Mouse (Mus musculus) lung, adult 2 months (tissue): ENCODE data around the gene Gm36079. TPM values are rescaled to one million over a fixed set of nuclear protein-coding genes. Genes with fewer than 3 reads are reported as not detected.
A peak's percentile ranks its signal among the peaks of the same experiment; 100 is the strongest.
"Not testable (repeated sequence)": the region's sequence is repeated elsewhere in the genome, so short reads cannot be mapped to it uniquely, and the experiment has no call there.

Experiments used
- DNase-seq: peaks from one replicate; pipeline ENCODE4 v3.0.0; 2022
- H3K4me1 ChIP-seq: fragments of 200-500 bp; 2 replicates; pipeline ENCODE4 v1.6.1; 2011; ENCODE audit warnings: low read length; ENCODE audit not compliant: control insufficient read depth, insufficient read depth
- H3K4me3 ChIP-seq: fragments of 200-500 bp; replicated peaks from 2 replicates; pipeline ENCODE3; 2011; ENCODE audit warnings: low read depth, mild to moderate bottlenecking, control low read depth, low read length; ENCODE audit errors: extremely low read depth
- WGBS: fragments of 180-500 bp; shearing (Covaris S2); methylation state at CpG from one replicate; pipeline ENCODE4 v1.1.7; 2018; 5-methylcytosine and 5-hydroxymethylcytosine counted together
- polyA plus RNA-seq: library from polyadenylated mRNA; depleted of rRNA; stranded (reverse); fragments of >200 nt; gene quantifications from 2 replicates; pipeline ENCODE4 v1.2.3, GENCODE M21; 2012

Gene Gm36079
- polyA plus RNA-seq, 1 experiment: not detected

DNA sequence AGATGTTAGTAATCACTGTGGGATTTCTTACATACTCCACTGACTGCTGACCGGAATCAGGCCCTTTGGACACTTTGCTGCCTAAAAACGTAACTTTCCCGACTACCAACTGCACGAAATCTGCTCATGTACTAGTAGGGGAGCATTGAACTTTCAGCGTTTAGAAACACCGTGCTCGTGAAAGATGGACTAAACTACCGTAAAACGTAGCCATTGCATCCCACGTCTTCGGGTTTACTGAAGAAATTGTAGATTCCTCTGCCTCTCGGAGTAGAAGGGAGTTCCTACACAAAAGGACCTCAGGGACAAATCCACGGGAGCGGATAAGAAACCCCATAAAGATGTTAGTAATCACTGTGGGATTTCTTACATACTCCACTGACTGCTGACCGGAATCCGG, 4.9 kb upstream of the Gm36079 start:
- not testable (repeated sequence) for H3K4me1 ChIP-seq, H3K4me3 ChIP-seq
- WGBS: 5% methylated on average over 16 of the region's 16 CpGs
- peak; percentile 49 for DNase-seq

GRCm38 (mm10) chr13:120027368-120027767, 557 bp upstream of the Gm36079 start:
- H3K4me1 ChIP-seq, DNase-seq, H3K4me3 ChIP-seq: not testable (repeated sequence)
- 3% methylated on average over 11 of the region's 11 CpGs for WGBS

- WGBS: 8% methylated on average over 3 of the region's 13 CpGs
- H3K4me1 ChIP-seq, DNase-seq, H3K4me3 ChIP-seq: not testable (repeated sequence)
Observed at GRCm38 (mm10) chr13:120026373-120026772, 438 bp downstream of the Gm36079 start.

DNA sequence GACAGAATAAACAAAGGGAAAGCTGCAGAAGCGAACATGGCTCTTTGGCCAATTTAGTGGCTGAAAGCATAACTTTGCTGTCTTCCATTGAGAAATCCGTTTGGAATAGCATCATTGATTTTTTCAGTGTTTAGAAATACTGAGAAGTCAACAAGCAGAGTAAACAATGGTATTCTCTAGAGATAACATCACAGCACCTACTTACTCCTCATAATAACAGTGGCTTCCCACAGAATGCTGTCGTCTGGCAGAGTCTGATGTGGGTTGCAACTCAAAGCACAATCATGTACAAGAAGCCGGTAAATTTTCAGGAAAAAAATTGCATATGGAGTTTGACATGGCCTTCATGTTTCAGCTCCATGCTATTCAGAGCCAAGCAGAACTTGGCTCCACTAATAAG, 1.2 kb downstream of the Gm36079 start:
- DNase-seq, H3K4me3 ChIP-seq, H3K4me1 ChIP-seq: not testable (repeated sequence)
- WGBS: 17% methylated on average over 4 of the region's 4 CpGs

DNA sequence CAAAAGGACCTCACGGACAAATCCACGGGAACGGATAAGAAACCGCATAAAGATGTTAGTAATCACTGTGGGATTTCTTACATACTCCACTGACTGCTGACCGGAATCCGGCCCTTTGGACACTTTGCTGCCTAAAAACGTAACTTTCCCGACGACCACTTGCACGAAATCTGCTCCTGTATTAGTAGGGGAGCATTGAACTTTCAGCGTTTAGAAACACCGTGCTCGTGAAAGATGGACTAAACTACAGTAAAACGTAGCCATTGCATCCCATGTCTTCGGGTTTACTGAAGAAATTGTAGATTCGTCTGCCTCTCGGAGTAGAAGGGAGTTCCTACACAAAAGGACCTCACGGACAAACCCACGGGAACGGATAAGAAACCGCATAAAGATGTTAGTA, 1.8 kb downstream of the Gm36079 start:
- not testable (repeated sequence) for H3K4me3 ChIP-seq, DNase-seq, H3K4me1 ChIP-seq
- WGBS: 6% methylated on average over 21 of the region's 21 CpGs

DNA sequence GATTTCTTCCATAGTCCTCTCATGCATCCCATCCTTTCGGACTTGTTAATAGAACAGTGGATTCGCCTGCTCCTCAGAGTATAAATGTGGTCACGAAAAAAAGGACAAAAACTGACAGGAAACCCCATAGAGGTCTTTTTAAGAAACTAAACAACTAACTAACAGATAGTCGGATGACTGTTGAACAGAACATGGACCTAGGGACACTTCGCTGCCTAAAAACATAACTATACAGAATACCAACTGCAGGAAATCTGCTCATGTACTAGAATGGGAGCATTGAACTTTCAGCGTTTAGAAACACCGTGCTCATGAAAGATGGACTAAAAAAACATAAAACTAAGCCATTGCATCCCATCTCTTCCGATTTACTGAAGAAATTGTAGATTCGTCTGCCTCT, 2.2 kb downstream of the Gm36079 start:
- not testable (repeated sequence) for DNase-seq, H3K4me1 ChIP-seq, H3K4me3 ChIP-seq
- 20% methylated on average over 9 of the region's 9 CpGs for WGBS

GRCm38 (mm10) chr13:120021477-120021876, 5.3 kb downstream of the Gm36079 start:
- DNase-seq, H3K4me3 ChIP-seq, H3K4me1 ChIP-seq: not testable (repeated sequence)
- WGBS: no CpG with 5 or more reads among the region's 1 CpGs

DNA sequence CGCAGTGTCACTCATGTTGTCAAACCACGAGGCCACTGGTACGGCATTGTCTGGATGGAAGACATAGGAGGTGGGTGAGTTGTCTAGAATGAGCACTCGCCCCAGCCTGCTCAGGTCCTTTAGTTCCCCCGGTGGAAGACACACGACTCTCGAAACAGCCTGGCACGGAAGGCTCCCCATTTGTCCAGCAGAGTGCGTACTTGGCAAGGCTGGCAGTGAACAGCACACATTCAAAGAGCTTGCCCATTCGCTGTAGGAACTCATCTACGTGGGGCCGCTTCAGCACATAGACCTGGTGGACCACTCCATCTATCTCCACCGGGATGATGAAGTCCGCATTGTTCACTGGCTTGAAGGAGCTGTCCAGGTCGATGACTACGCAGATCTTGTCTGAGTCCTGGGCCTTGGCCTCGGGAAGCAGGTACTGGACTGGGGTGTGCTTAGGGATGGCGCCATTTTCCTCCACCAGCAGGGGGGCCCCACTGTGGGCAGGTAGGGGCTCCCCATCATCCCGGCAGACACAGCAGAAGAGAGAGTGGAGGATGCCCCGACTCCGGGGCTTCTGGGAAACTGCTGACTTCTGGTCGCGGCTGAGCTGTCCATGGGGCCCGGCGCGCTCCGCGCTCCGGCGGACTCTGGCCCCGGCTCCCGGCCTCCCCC, 11.3 kb downstream of the Gm36079 start:
- DNase-seq, H3K4me3 ChIP-seq, H3K4me1 ChIP-seq: not testable (repeated sequence)
- WGBS: 6% methylated on average over 6 of the region's 32 CpGs

DNA sequence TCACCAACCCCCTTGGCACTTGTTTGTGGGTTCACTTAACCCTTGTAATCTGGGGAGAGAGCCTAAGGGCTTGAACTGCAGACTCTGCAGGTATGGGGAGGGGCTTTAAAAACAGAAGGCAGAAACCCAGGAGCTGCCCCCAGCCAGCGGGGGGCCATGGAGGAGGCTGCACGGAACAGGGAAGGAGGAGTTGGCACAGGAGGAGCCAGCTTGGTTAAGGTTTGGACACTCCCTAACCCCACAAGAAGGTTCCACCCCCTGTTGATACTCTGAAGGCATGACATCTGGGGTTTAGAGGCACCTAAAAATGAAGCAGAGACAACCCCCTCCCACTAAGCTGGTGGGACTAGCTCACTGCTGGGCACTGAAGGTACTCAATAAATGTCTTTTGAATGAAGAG, 12.8 kb downstream of the Gm36079 start:
- not testable (repeated sequence) for DNase-seq, H3K4me3 ChIP-seq, H3K4me1 ChIP-seq
- no CpG with 5 or more reads among the region's 2 CpGs for WGBS

- WGBS: no CpG with 5 or more reads among the region's 5 CpGs
- not testable (repeated sequence) for H3K4me1 ChIP-seq, DNase-seq, H3K4me3 ChIP-seq
Observed at GRCm38 (mm10) chr13:120013544-120013943, 13.3 kb downstream of the Gm36079 start.

- not testable (repeated sequence) for H3K4me3 ChIP-seq, H3K4me1 ChIP-seq, DNase-seq
Observed at GRCm38 (mm10) chr13:120010068-120010467, 16.7 kb downstream of the Gm36079 start.

DNA sequence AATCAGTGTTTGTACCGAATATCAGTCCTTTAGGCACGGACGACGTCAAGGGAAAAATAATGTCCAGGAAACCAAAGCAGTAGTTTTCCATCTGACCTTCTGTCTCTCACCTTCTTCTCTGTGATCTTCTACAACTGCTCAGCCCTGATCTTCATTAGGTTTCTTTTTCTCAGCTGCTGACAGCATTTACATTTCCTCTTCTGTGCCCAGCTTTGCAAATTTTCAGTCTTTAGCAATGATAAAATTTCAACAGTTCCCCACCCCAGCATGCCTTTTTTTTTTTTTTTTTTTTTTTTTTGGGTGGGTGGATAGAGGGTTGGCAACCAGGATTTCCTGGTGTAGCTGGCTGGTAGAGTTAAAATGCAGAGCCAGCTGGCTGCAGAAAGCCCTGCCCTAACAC, 27.6 kb downstream of the Gm36079 start:
- not testable (repeated sequence) for DNase-seq, H3K4me1 ChIP-seq, H3K4me3 ChIP-seq
- WGBS: no CpG with 5 or more reads among the region's 4 CpGs

DNA sequence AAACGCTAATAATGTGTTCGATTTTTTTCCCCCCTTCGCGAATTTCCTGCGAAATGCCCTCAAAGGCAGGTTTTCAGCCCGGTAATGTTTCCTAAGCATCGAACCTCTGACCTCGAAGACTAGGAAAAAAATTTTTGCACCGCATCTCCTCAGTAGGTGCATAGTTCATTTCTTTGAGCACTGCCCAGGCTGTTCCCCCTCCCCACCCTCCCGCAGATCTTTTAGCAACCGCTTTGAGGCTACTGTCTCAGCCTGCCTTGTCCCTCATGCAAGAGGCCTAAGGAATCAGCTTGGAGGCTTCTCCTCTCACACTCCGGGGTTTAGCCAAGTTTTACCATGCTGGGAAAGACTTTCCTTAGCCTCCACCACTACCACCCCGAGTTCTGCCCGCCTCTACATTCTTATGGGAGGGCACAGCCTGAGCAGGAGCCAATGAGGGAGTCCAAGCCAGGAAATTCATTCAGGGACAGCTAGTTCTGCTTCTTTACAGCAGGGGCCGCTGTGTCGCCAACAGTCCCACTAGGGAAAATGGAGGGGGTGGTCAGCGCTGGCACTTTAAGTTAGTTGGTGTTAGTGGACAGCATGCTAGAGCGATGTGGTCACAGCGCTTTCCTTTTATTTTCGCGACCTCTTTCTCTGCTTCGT, 28.2 kb downstream of the Gm36079 start:
- H3K4me3 ChIP-seq, H3K4me1 ChIP-seq, DNase-seq: not testable (repeated sequence)
- no CpG with 5 or more reads among the region's 22 CpGs for WGBS

DNA sequence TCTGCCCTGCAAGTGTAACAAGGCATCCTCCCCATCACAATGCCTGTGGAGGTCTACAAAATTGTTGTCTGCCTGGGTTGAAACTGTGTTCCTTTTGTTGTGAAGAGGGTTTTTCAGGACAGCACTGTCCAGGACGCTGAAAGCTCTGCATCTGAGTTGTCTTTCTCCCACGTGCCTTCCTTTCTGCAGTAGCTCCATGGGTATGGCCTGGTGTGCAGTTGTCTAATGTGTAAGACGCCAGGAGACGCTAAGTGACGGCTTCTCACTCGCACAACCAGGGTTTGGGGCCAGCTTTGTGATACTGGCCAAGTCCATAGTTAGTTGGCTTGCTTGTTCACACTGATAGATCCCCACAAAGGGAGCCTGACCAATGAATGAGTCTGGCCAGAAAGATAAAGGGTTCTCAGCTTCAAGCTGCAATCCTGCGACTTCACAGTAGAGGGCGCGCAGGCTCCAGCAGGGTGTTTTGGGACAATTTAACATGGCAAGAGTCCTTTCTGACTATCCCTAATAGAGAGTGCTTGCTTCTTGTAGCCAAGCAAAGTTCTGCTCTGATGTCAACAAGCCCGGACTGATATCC, 34.8 kb downstream of the Gm36079 start:
- no CpG with 5 or more reads among the region's 10 CpGs for WGBS
- DNase-seq, H3K4me3 ChIP-seq, H3K4me1 ChIP-seq: not testable (repeated sequence)

- not testable (repeated sequence) for H3K4me1 ChIP-seq, DNase-seq, H3K4me3 ChIP-seq
- no CpG with 5 or more reads among the region's 13 CpGs for WGBS
Observed at GRCm38 (mm10) chr13:119991264-119991663, 35.5 kb downstream of the Gm36079 start.
